Mouse (Mus musculus) midbrain, embryonic 12.5 days (tissue): Measurements from ENCODE around the gene Pcp2. TPM values are rescaled to one million over a fixed set of nuclear protein-coding genes. Genes with fewer than 3 reads are reported as not detected.

ENCODE experiments used
- ATAC-seq: fragments of 200-750 bp; cut with Nextera tagmentation; 2 replicates; pipeline ENCODE4 v1.8.0; 2017; ENCODE audit warnings: low read depth, moderate TSS enrichment, moderate library complexity; ENCODE audit not compliant: low FRiP score
- H3K27ac ChIP-seq: fragments of 300-500 bp; sonication (generic); replicated peaks from 2 replicates; pipeline ENCODE4 v1.5.1; 2016; ENCODE audit warnings: mild to moderate bottlenecking
- H3K27me3 ChIP-seq: fragments of 300-500 bp; sonication (generic); 2 replicates; pipeline ENCODE4 v1.6.1; 2016; ENCODE audit warnings: mild to moderate bottlenecking
- H3K36me3 ChIP-seq: fragments of 300-500 bp; sonication (generic); 2 replicates; pipeline ENCODE4 v1.6.1; 2016
- H3K4me1 ChIP-seq: fragments of 300-500 bp; sonication (generic); 2 replicates; pipeline ENCODE4 v1.6.1; 2016
- H3K4me2 ChIP-seq: fragments of 300-500 bp; sonication (generic); replicated peaks from 2 replicates; pipeline ENCODE4 v1.6.1; 2016; ENCODE audit warnings: mild to moderate bottlenecking, moderate library complexity
- H3K4me3 ChIP-seq: fragments of 300-500 bp; sonication (generic); 2 replicates; pipeline ENCODE4 v1.5.1; 2016; ENCODE audit warnings: mild to moderate bottlenecking
- H3K9ac ChIP-seq: fragments of 300-500 bp; sonication (generic); replicated peaks from 2 replicates; pipeline ENCODE4 v1.6.1; 2016; ENCODE audit warnings: mild to moderate bottlenecking, moderate library complexity
- H3K9me3 ChIP-seq: fragments of 300-500 bp; sonication (generic); 2 replicates; pipeline ENCODE4 v1.6.1; 2016; ENCODE audit warnings: mild to moderate bottlenecking
- WGBS: fragments of 180-500 bp; shearing (Covaris S2); methylation state at CpG from one replicate; pipeline ENCODE4 v1.1.7; 2016; 5-methylcytosine and 5-hydroxymethylcytosine counted together
- polyA plus RNA-seq: library from polyadenylated mRNA; unstranded; fragments of >200 nt; fragmentation: Nextera tagmentation; extraction: Ambion mirVana; gene quantifications from 2 replicates; pipeline ENCODE4 v1.2.1, GENCODE M21; 2016

Gene Pcp2
- polyA plus RNA-seq, 1 experiment from 2014 or later = not detected

DNA sequence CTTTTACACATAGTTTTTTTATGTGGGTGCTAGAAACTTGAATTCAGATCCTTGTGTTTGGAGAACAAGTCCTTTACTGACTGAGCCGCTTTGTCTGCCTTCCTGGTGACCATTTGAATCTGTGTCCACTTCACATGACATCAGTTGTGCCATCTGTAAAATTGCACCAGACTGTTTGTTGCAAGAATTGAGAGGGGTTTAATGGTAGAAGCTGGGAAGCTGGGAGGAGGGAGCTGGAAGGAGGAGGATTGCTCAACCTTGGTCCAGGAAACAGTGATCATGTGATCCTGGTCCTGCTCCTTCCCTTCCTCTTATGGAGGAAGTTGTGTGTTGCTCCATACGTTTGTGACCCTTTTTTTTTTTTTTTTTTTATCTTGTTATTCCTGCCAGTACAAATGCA, 22.9 kb upstream of the Pcp2 start:
- no peak overlapping the region for H3K9ac ChIP-seq
- no peaks in the 10 kb centered on the region for H3K27me3 ChIP-seq
- 73% methylated on average over 2 of the region's 2 CpGs for WGBS
- H3K27ac ChIP-seq = no peak overlapping the region
- H3K4me3 ChIP-seq = no peak overlapping the region
- H3K4me2 ChIP-seq = no peak overlapping the region
- H3K36me3 ChIP-seq = no peaks in the 10 kb centered on the region
- no peaks in the 10 kb centered on the region for H3K9me3 ChIP-seq
- ATAC-seq = no peak
- no peaks in the 10 kb centered on the region for H3K4me1 ChIP-seq

GRCm38 (mm10) chr8:3647561-3647960, 22.2 kb upstream of the Pcp2 start:
- H3K9me3 ChIP-seq = no peaks in the 10 kb centered on the region
- WGBS = 77% methylated on average over 4 of the region's 4 CpGs
- no peak for ATAC-seq
- no peak overlapping the region for H3K9ac ChIP-seq
- H3K27me3 ChIP-seq = no peaks in the 10 kb centered on the region
- H3K4me1 ChIP-seq = no peaks in the 10 kb centered on the region
- no peak overlapping the region for H3K27ac ChIP-seq
- H3K36me3 ChIP-seq = no peaks in the 10 kb centered on the region
- H3K4me3 ChIP-seq = no peak overlapping the region
- H3K4me2 ChIP-seq = no peak overlapping the region

DNA sequence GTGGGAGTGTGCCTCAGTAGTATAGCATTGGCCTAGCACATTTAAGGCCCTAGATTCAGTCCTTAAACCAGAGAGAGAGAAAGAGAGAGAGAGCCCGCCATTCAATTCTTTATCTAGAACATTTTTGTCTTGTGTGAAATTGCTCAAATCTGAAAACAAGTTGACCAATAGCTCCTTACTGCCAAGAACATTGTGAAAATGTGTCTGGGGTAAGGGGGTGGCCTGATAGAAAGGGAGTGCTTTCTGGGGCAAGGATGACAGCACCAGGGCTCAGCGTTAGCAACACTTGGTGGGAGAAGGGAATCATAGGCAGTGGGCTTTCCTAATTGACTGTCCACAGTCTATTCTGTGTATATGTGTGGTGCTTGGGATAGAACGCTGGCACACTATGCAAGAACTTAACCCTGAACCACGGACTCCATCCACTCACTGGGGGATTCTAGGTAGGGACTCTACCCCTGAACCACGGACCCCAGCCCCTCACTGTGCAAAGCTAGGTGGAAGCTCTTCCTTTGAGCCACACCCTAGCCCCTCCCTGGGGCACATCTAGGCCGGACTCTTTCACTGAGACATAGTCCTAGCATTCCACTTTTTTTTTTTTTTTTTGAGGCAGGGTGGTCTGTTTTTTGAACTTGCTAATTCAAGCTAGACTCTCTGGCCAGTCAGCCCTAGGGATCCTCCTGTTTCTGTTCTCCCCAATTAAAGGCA, 21.6 kb upstream of the Pcp2 start:
- H3K9ac ChIP-seq = no peak overlapping the region
- no peaks in the 10 kb centered on the region for H3K36me3 ChIP-seq
- H3K9me3 ChIP-seq = no peaks in the 10 kb centered on the region
- H3K4me1 ChIP-seq = no peaks in the 10 kb centered on the region
- 81% methylated on average over 6 of the region's 6 CpGs for WGBS
- no peaks in the 10 kb centered on the region for H3K27me3 ChIP-seq
- no peak overlapping the region for H3K27ac ChIP-seq
- H3K4me3 ChIP-seq = no peak overlapping the region
- H3K4me2 ChIP-seq = no peak overlapping the region
- no peak for ATAC-seq

GRCm38 (mm10) chr8:3645804-3646203, 20.5 kb upstream of the Pcp2 start:
- H3K9ac ChIP-seq = no peak overlapping the region
- WGBS = 19% methylated on average over 5 of the region's 5 CpGs
- H3K27me3 ChIP-seq = no peaks in the 10 kb centered on the region
- H3K27ac ChIP-seq = no peak overlapping the region
- no peaks in the 10 kb centered on the region for H3K9me3 ChIP-seq
- ATAC-seq = no peak
- H3K4me1 ChIP-seq = no peaks in the 10 kb centered on the region
- H3K4me2 ChIP-seq = no peak overlapping the region
- H3K36me3 ChIP-seq = no peaks in the 10 kb centered on the region
- no peak overlapping the region for H3K4me3 ChIP-seq

- Histone ChIP-seq H3K4me1 (peaks cover 9% of the 10 kb centered on the region; the same call in 1 of the 2 replicates), H3K9ac (peak overlapping the region; percentile 29; the same call in 1 of the 2 replicates), H3K4me2 (peak overlapping the region; percentile 73), H3K9me3 (no peaks in the 10 kb centered on the region), H3K36me3 (no peaks in the 10 kb centered on the region), H3K27ac (no peak overlapping the region), H3K4me3 (peak overlapping the region; percentile 48), H3K27me3 (peaks cover 25% of the 10 kb centered on the region)
- ATAC-seq = no peak; the same call in 1 of the 2 replicates
- WGBS = 22% methylated on average over 8 of the region's 8 CpGs
Measured at GRCm38 (mm10) chr8:3631478-3631875, 6.1 kb upstream of the Pcp2 start.

GRCm38 (mm10) chr8:3630647-3631477, 5.5 kb upstream of the Pcp2 start, which contains the start of gene Stxbp2:
Gene Stxbp2 (plus strand): TSS chr8:3630955.
- 7% methylated on average over 47 of the region's 47 CpGs for WGBS
- no peak within 1 kb of the TSS for H3K27ac ChIP-seq
- H3K4me1 ChIP-seq = peaks cover 9% of the 10 kb centered on the region; the same call in 1 of the 2 replicates
- H3K4me2 ChIP-seq = peak within 1 kb of the TSS; percentile 73
- H3K27me3 ChIP-seq = peaks cover 25% of the 10 kb centered on the region
- H3K9me3 ChIP-seq = no peaks in the 10 kb centered on the region
- no peaks in the 10 kb centered on the region for H3K36me3 ChIP-seq
- ATAC-seq = peak; percentile 69
- H3K4me3 ChIP-seq = peak within 1 kb of the TSS; percentile 48
- peak within 1 kb of the TSS; percentile 29; the same call in 1 of the 2 replicates for H3K9ac ChIP-seq

DNA sequence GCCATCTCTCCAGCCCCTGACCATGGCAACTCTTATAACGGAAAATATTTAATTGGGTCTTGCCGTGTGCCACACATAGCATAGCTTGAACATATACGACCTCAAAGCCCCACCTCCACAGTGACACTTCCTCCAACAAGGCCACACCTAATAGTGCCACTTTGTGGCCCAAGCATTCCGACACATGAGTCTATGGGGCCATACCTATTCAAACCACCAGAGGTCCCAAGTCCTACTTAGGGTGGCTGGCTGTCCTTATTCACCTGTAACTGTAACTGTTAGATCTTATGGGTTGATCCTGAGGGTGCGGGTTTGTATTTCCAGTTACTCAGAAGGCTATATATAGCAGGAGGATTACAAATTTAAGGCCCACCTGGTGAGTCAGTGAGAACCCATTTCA, 2.7 kb upstream of the Pcp2 start:
- H3K4me2 ChIP-seq = no peak overlapping the region
- WGBS = 37% methylated on average over 5 of the region's 5 CpGs
- peaks cover 25% of the 10 kb centered on the region for H3K27me3 ChIP-seq
- H3K9ac ChIP-seq = no peak overlapping the region
- no peaks in the 10 kb centered on the region for H3K9me3 ChIP-seq
- H3K36me3 ChIP-seq = no peaks in the 10 kb centered on the region
- peaks cover 9% of the 10 kb centered on the region; the same call in 1 of the 2 replicates for H3K4me1 ChIP-seq
- ATAC-seq = no peak
- no peak overlapping the region for H3K4me3 ChIP-seq
- H3K27ac ChIP-seq = no peak overlapping the region

DNA sequence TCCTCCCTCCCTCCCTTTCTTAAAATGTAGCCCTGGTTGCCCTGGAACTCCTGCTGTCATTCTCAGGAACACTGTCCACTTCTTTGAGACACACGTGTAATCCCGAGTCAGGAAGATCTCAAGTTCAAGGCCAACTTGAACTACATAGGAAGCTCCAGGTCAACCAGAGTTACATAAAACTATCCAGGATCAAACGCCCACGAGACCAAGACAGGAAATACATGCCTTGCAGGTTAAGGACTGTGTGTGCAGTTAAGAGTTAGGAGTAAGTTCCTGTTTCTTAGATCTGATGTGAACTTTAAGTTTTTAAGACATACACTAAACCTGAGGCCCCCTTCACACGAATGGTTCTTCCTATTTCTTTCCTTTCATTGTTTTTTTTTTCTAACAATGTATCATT, 1.6 kb upstream of the Pcp2 start:
- Histone ChIP-seq H3K9ac (no peak overlapping the region), H3K9me3 (no peaks in the 10 kb centered on the region), H3K4me3 (no peak overlapping the region), H3K4me1 (peaks cover 14% of the 10 kb centered on the region), H3K36me3 (no peaks in the 10 kb centered on the region), H3K27me3 (peaks cover 25% of the 10 kb centered on the region), H3K4me2 (no peak overlapping the region), H3K27ac (no peak overlapping the region)
- no peak for ATAC-seq
- 66% methylated on average over 5 of the region's 5 CpGs for WGBS

DNA sequence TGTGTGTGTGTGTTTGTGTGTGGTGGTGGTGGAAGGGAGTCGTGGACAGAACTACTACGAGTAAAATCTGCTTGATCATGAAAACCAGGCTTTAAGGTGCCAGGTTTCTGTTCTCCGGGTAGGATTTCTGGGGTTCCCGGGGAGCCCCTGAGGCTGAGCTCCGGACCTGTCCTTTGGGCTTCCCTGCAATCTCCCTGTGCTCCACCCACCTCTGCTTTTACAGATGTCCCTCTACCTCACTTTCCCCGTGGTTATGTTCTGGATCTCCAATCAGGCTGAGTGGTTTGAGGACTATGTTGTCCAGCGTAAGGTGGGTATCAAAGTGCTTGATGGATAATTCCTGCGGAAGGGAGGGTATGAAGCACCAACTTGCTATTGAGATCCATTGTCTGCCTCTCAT, 3.2 kb downstream of the Pcp2 start:
- ATAC-seq = no peak; the same call in 1 of the 2 replicates
- Histone ChIP-seq H3K36me3 (peaks cover 18% of the 10 kb centered on the region), H3K9ac (peak overlapping the region; percentile 68; the same call in 1 of the 2 replicates), H3K9me3 (no peaks in the 10 kb centered on the region), H3K4me1 (peaks cover 20% of the 10 kb centered on the region), H3K27me3 (no peaks in the 10 kb centered on the region), H3K4me3 (peak overlapping the region; percentile 91), H3K27ac (no peak overlapping the region), H3K4me2 (peak overlapping the region; percentile 64)
- 65% methylated on average over 8 of the region's 8 CpGs for WGBS

GRCm38 (mm10) chr8:3621199-3621970, 4.0 kb downstream of the Pcp2 start, which contains the start of the genes Xab2 and Pet100:
Gene Xab2 (minus strand): TSS chr8:3621316.
Gene Pet100 (plus strand): TSS chr8:3621548.
- Histone ChIP-seq H3K27me3 (no peaks in the 10 kb centered on the region), H3K36me3 (peaks cover 24% of the 10 kb centered on the region), H3K9ac (peak within 1 kb of the TSS; percentile 76), H3K27ac (no peak within 1 kb of the TSS), H3K4me3 (peak within 1 kb of the TSS; percentile 91), H3K4me2 (peak within 1 kb of the TSS; percentile 95), H3K4me1 (peaks cover 20% of the 10 kb centered on the region), H3K9me3 (no peaks in the 10 kb centered on the region)
- under 1% methylated on average over 37 of the region's 37 CpGs for WGBS
- ATAC-seq = peak; percentile 98

GRCm38 (mm10) chr8:3609816-3610150, 15.6 kb downstream of the Pcp2 start:
- no peak overlapping the region for H3K4me3 ChIP-seq
- no peaks in the 10 kb centered on the region for H3K9me3 ChIP-seq
- no peak for ATAC-seq
- H3K4me2 ChIP-seq = no peak overlapping the region
- no peaks in the 10 kb centered on the region for H3K27me3 ChIP-seq
- H3K4me1 ChIP-seq = no peaks in the 10 kb centered on the region
- peaks cover 97% of the 10 kb centered on the region for H3K36me3 ChIP-seq
- no peak overlapping the region for H3K9ac ChIP-seq
- H3K27ac ChIP-seq = no peak overlapping the region
- 91% methylated on average over 6 of the region's 6 CpGs for WGBS
